13 mouse cellular contexts compared by ENCODE assay signal in genomic region chr14:13453461-13454204, GRCm38 (mm10).
A peak's percentile ranks its signal among the peaks of the same experiment; 100 is the strongest.
DNase-seq lines count a peak whose midpoint lies in the region; ATAC-seq and TF ChIP-seq lines count a peak whose summit lies in the region.
"Had no signal": no experiment of that assay in that cellular context is flagged by ENCODE, and none has a peak within 500 bp of the region (broad histone marks: within the 10 kb centered on the region; RNA-seq: fewer than 3 reads in every experiment).

No protein-coding gene starts in this region.

- no peak for TF ChIP-seq POLR2A in kidney, adult 2 months (IDR thresholded peaks at IDR 0.05; ENCODE audit: low read depth, low read length)

- no peak overlapping the region for H3K9ac ChIP-seq in kidney, embryonic 14.5 days (ENCODE audit: low read depth, low read length)
- H3K9ac ChIP-seq in hindbrain, embryonic 15.5 days, result no peak overlapping the region
- 0 out of 2 replicates have a peak overlapping the region, but pooled peaks have one; percentile 41 for H3K9ac ChIP-seq in neural tube, embryonic 14.5 days (replicated peaks; ENCODE audit: low read depth, low read length)
- no peak overlapping the region for H3K9ac ChIP-seq in lung, postnatal 0 days (replicated peaks; ENCODE audit: low read depth)

- H3K36me3 ChIP-seq in kidney, embryonic 14.5 days (ENCODE audit: control insufficient read depth, insufficient read depth, low read length), result no peaks in the 10 kb centered on the region
- H3K36me3 ChIP-seq in kidney, adult 2 months (ENCODE audit: control insufficient read depth, insufficient read depth, low read length), result no peaks in the 10 kb centered on the region
- no peaks in the 10 kb centered on the region for H3K36me3 ChIP-seq in embryonic facial prominence, embryonic 10.5 days (replicated peaks)
- no peaks in the 10 kb centered on the region for H3K36me3 ChIP-seq in hindbrain, embryonic 15.5 days
- no peaks in the 10 kb centered on the region for H3K36me3 ChIP-seq in neural tube, embryonic 14.5 days (ENCODE audit: control insufficient read depth, insufficient read depth, low read length)
- no peaks in the 10 kb centered on the region for H3K36me3 ChIP-seq in lung, postnatal 0 days (ENCODE audit: insufficient read depth, low read length)

- no peak for DNase-seq in kidney, adult 2 months
- DNase-seq in embryonic facial prominence, embryonic 10.5 days (ENCODE audit: low spot score), result peak; percentile 17
- no peak for DNase-seq in lung, postnatal 0 days (ENCODE audit: low spot score)
- no peak for DNase-seq in heart, postnatal 4 days
- DNase-seq in thymus, postnatal 0 days (ENCODE audit: low spot score), result no peak
- DNase-seq: lung, postnatal 36 days; thymus, adult 2 months had no signal

- TF ChIP-seq CTCF in kidney, adult 2 months (conservative IDR thresholded peaks at IDR 0.05; ENCODE audit: insufficient read depth, insufficient read length, low read depth, low read length), result no peak
- no peak for TF ChIP-seq CTCF in lung, postnatal 0 days (IDR thresholded peaks at IDR 0.05)

- no peak overlapping the region for H3K27ac ChIP-seq in kidney, embryonic 14.5 days (ENCODE audit: low read depth, low read length)
- H3K27ac ChIP-seq in kidney, adult 2 months (ENCODE audit: insufficient read depth, low read depth, low read length), result no peak overlapping the region
- no peak overlapping the region for H3K27ac ChIP-seq in embryonic facial prominence, embryonic 10.5 days (replicated peaks)
- peak overlapping the region; percentile 27; the same call in 1 of the 2 replicates for H3K27ac ChIP-seq in hindbrain, embryonic 15.5 days (replicated peaks)
- H3K27ac ChIP-seq in neural tube, embryonic 14.5 days (ENCODE audit: low read depth, low read length), result no peak overlapping the region
- H3K27ac ChIP-seq in lung, postnatal 0 days (ENCODE audit: low read length), result no peak overlapping the region

- no peaks in the 10 kb centered on the region for H3K4me1 ChIP-seq in kidney, embryonic 14.5 days (ENCODE audit: control insufficient read depth, insufficient read depth, low read length)
- no peaks in the 10 kb centered on the region for H3K4me1 ChIP-seq in kidney, adult 2 months (ENCODE audit: control insufficient read depth, insufficient read depth, low read length)
- H3K4me1 ChIP-seq in embryonic facial prominence, embryonic 10.5 days, result no peaks in the 10 kb centered on the region
- peaks cover 30% of the 10 kb centered on the region; the same call in 1 of the 2 replicates for H3K4me1 ChIP-seq in hindbrain, embryonic 15.5 days (replicated peaks)
- 0 out of 2 replicates have a peak, but pooled peaks cover 4% of the 10 kb centered on the region for H3K4me1 ChIP-seq in neural tube, embryonic 14.5 days (ENCODE audit: control insufficient read depth, insufficient read depth, low read length)
- H3K4me1 ChIP-seq in lung, postnatal 0 days (ENCODE audit: insufficient read depth, low read depth, low read length), result no peaks in the 10 kb centered on the region

- WGBS in kidney, embryonic 14.5 days, result 16% methylated on average over 3 of the region's 3 CpGs
- 17% methylated on average over 3 of the region's 3 CpGs for WGBS in kidney, adult 2 months
- WGBS in embryonic facial prominence, embryonic 10.5 days, result 42% methylated on average over 3 of the region's 3 CpGs
- 24% methylated on average over 3 of the region's 3 CpGs for WGBS in hindbrain, embryonic 15.5 days
- 34% methylated on average over 3 of the region's 3 CpGs for WGBS in neural tube, embryonic 14.5 days
- WGBS in lung, postnatal 0 days, result 33% methylated on average over 3 of the region's 3 CpGs

- no peak overlapping the region for H3K4me2 ChIP-seq in kidney, embryonic 14.5 days (replicated peaks; ENCODE audit: low read depth, low read length)
- peak overlapping the region; percentile 24 for H3K4me2 ChIP-seq in hindbrain, embryonic 15.5 days
- H3K4me2 ChIP-seq in neural tube, embryonic 14.5 days (ENCODE audit: low read depth, low read length), result peak overlapping the region; percentile 7; the same call in 1 of the 2 replicates
- no peak overlapping the region for H3K4me2 ChIP-seq in lung, postnatal 0 days (replicated peaks; ENCODE audit: low read depth, low read length)
- H3K4me2 ChIP-seq: heart, embryonic 11.5 days had no signal

- peak; percentile 95 for ATAC-seq in kidney, embryonic 14.5 days (ENCODE audit: low FRiP score, low TSS enrichment)
- ATAC-seq in hindbrain, embryonic 15.5 days (ENCODE audit: low FRiP score, low read depth), result peak; percentile 82
- ATAC-seq in neural tube, embryonic 14.5 days (ENCODE audit: low read depth), result peak; percentile 82
- ATAC-seq in lung, postnatal 0 days, result no peak
- ATAC-seq: intestine, embryonic 16.5 days; Patski had no signal

- H3K4me3 ChIP-seq in kidney, embryonic 14.5 days (ENCODE audit: low read length), result no peak overlapping the region
- H3K4me3 ChIP-seq in kidney, adult 2 months (ENCODE audit: insufficient read depth, low read depth, low read length), result no peak overlapping the region
- no peak overlapping the region for H3K4me3 ChIP-seq in embryonic facial prominence, embryonic 10.5 days
- peak overlapping the region; percentile 10; the same call in 1 of the 2 replicates for H3K4me3 ChIP-seq in hindbrain, embryonic 15.5 days
- no peak overlapping the region for H3K4me3 ChIP-seq in neural tube, embryonic 14.5 days (ENCODE audit: low read depth, low read length)
- H3K4me3 ChIP-seq in lung, postnatal 0 days (ENCODE audit: low read depth, low read length), result no peak overlapping the region

- no peaks in the 10 kb centered on the region for H3K27me3 ChIP-seq in kidney, embryonic 14.5 days (ENCODE audit: control insufficient read depth, insufficient read depth, low read length)
- H3K27me3 ChIP-seq in kidney, adult 2 months (replicated peaks; ENCODE audit: control insufficient read depth, insufficient read depth, low read length), result no peaks in the 10 kb centered on the region
- H3K27me3 ChIP-seq in embryonic facial prominence, embryonic 10.5 days (replicated peaks; ENCODE audit: low read depth, poor library complexity, severe bottlenecking), result no peaks in the 10 kb centered on the region
- no peaks in the 10 kb centered on the region for H3K27me3 ChIP-seq in hindbrain, embryonic 15.5 days
- no peaks in the 10 kb centered on the region for H3K27me3 ChIP-seq in neural tube, embryonic 14.5 days (ENCODE audit: control insufficient read depth, insufficient read depth, low read length)
- H3K27me3 ChIP-seq in lung, postnatal 0 days (replicated peaks; ENCODE audit: insufficient read depth, low read length), result no peaks in the 10 kb centered on the region

- no peaks in the 10 kb centered on the region for H3K9me3 ChIP-seq in kidney, embryonic 14.5 days (ENCODE audit: control insufficient read depth, low read length)
- no peaks in the 10 kb centered on the region for H3K9me3 ChIP-seq in embryonic facial prominence, embryonic 10.5 days
- no peaks in the 10 kb centered on the region for H3K9me3 ChIP-seq in hindbrain, embryonic 15.5 days
- no peaks in the 10 kb centered on the region for H3K9me3 ChIP-seq in neural tube, embryonic 14.5 days (ENCODE audit: control insufficient read depth, low read length)
- no peaks in the 10 kb centered on the region for H3K9me3 ChIP-seq in lung, postnatal 0 days (ENCODE audit: low read length)

- TF ChIP-seq EP300 in lung, postnatal 0 days (IDR thresholded peaks at IDR 0.05), result no peak

Comparison
In these comparisons a context has a peak if more than half of its experiments do, and no peak if none do; other contexts are left out.
1. H3K4me2 ChIP-seq: peak in hindbrain, embryonic 15.5 days (single experiment) and neural tube, embryonic 14.5 days (single experiment); none in kidney, embryonic 14.5 days (single experiment) and lung, postnatal 0 days (single experiment).